Comparison of ENCODE assay signal across 17 mouse cellular contexts in genomic region chr11:88649009-88649408, GRCm38 (mm10).
A peak's percentile ranks its signal among the peaks of the same experiment; 100 is the strongest.
DNase-seq lines count a peak whose midpoint lies in the region; ATAC-seq and TF ChIP-seq lines count a peak whose summit lies in the region.
"Had no signal": no experiment of that assay in that cellular context is flagged by ENCODE, and none has a peak within 500 bp of the region (broad histone marks: within the 10 kb centered on the region; RNA-seq: fewer than 3 reads in every experiment).

No protein-coding gene starts in this region.

- no peaks in the 10 kb centered on the region for H3K27me3 ChIP-seq in hindbrain, embryonic 11.5 days (ENCODE audit: control insufficient read depth, insufficient read depth, low read length)
- H3K27me3 ChIP-seq in hindbrain, embryonic 10.5 days (ENCODE audit: insufficient read depth, poor library complexity, severe bottlenecking): no peaks in the 10 kb centered on the region
- H3K27me3 ChIP-seq in neural tube, embryonic 13.5 days: no peaks in the 10 kb centered on the region
- no peaks in the 10 kb centered on the region for H3K27me3 ChIP-seq in hindbrain, postnatal 0 days (ENCODE audit: insufficient read depth, low read length)
- H3K27me3 ChIP-seq in kidney, embryonic 16.5 days (ENCODE audit: insufficient read depth, low read length): no peaks in the 10 kb centered on the region
- H3K27me3 ChIP-seq: embryonic facial prominence, embryonic 15.5 days; heart, embryonic 13.5 days; kidney, embryonic 15.5 days; midbrain, embryonic 12.5 days had no signal

- DNase-seq in hindbrain, embryonic 11.5 days (ENCODE audit: low spot score): no peak
- DNase-seq in hindbrain, embryonic 10.5 days (ENCODE audit: low spot score): no peak
- no peak for DNase-seq in neural tube, embryonic 10.5 days (ENCODE audit: extremely low spot score, low spot score)
- DNase-seq in hindbrain, postnatal 0 days (ENCODE audit: low spot score): no peak
- no peak for DNase-seq in testis, postnatal 10 days (ENCODE audit: low spot score)
- DNase-seq: cerebellum, adult 2 months; cerebellum, postnatal 36 days; heart, postnatal 36 days had no signal

- no peaks in the 10 kb centered on the region for H3K36me3 ChIP-seq in hindbrain, embryonic 11.5 days (ENCODE audit: control insufficient read depth, insufficient read depth, low read length)
- H3K36me3 ChIP-seq in hindbrain, embryonic 10.5 days: peaks cover 88% of the 10 kb centered on the region
- H3K36me3 ChIP-seq in neural tube, embryonic 13.5 days: 0 out of 2 replicates have a peak, but pooled peaks cover 10% of the 10 kb centered on the region
- no peaks in the 10 kb centered on the region for H3K36me3 ChIP-seq in hindbrain, postnatal 0 days (ENCODE audit: insufficient read depth, low read length)
- H3K36me3 ChIP-seq in kidney, embryonic 16.5 days (ENCODE audit: insufficient read depth, low read length): peaks cover 12% of the 10 kb centered on the region
- H3K36me3 ChIP-seq: embryonic facial prominence, embryonic 15.5 days had no signal

- TF ChIP-seq CTCF in hindbrain, postnatal 0 days (IDR thresholded peaks at IDR 0.05; ENCODE audit: low read depth): no peak

- 0 out of 2 replicates have a peak overlapping the region, but pooled peaks have one; percentile 6 for H3K27ac ChIP-seq in hindbrain, embryonic 11.5 days (ENCODE audit: low read depth, low read length)
- no peak overlapping the region; the same call in 1 of the 2 replicates for H3K27ac ChIP-seq in hindbrain, embryonic 10.5 days
- H3K27ac ChIP-seq in neural tube, embryonic 13.5 days (replicated peaks): peak overlapping the region; percentile 76
- peak overlapping the region; percentile 62 for H3K27ac ChIP-seq in hindbrain, postnatal 0 days
- no peak overlapping the region for H3K27ac ChIP-seq in kidney, embryonic 16.5 days (ENCODE audit: low read length)
- H3K27ac ChIP-seq: embryonic facial prominence, embryonic 15.5 days; kidney, embryonic 15.5 days; liver, embryonic 14.5 days; macrophage had no signal

- no peak overlapping the region for H3K4me3 ChIP-seq in hindbrain, embryonic 11.5 days (ENCODE audit: low read depth, low read length)
- H3K4me3 ChIP-seq in hindbrain, embryonic 10.5 days: no peak overlapping the region
- H3K4me3 ChIP-seq in neural tube, embryonic 13.5 days: no peak overlapping the region
- no peak overlapping the region for H3K4me3 ChIP-seq in hindbrain, postnatal 0 days (ENCODE audit: low read length)
- H3K4me3 ChIP-seq in kidney, embryonic 16.5 days (ENCODE audit: low read length): no peak overlapping the region
- H3K4me3 ChIP-seq: embryonic facial prominence, embryonic 15.5 days; heart, embryonic 13.5 days; kidney, embryonic 15.5 days; midbrain, embryonic 12.5 days had no signal

- peaks cover 22% of the 10 kb centered on the region for H3K4me1 ChIP-seq in hindbrain, embryonic 11.5 days (replicated peaks; ENCODE audit: control insufficient read depth, insufficient read depth, low read length)
- H3K4me1 ChIP-seq in hindbrain, embryonic 10.5 days (replicated peaks): peaks cover 78% of the 10 kb centered on the region
- peaks cover 87% of the 10 kb centered on the region for H3K4me1 ChIP-seq in neural tube, embryonic 13.5 days (replicated peaks)
- peaks cover 59% of the 10 kb centered on the region for H3K4me1 ChIP-seq in hindbrain, postnatal 0 days (ENCODE audit: insufficient read depth, low read length)
- H3K4me1 ChIP-seq in kidney, embryonic 16.5 days (ENCODE audit: insufficient read depth, low read length): peaks cover 22% of the 10 kb centered on the region

- H3K9ac ChIP-seq in hindbrain, embryonic 11.5 days (ENCODE audit: low read depth, low read length): no peak overlapping the region
- no peak overlapping the region for H3K9ac ChIP-seq in neural tube, embryonic 13.5 days
- H3K9ac ChIP-seq in hindbrain, postnatal 0 days (replicated peaks; ENCODE audit: low read length): no peak overlapping the region
- H3K9ac ChIP-seq in kidney, embryonic 16.5 days (replicated peaks; ENCODE audit: low read length): no peak overlapping the region
- H3K9ac ChIP-seq: embryonic facial prominence, embryonic 15.5 days; kidney, embryonic 15.5 days; liver, embryonic 14.5 days; midbrain, embryonic 12.5 days had no signal

- 74% methylated on average over 2 of the region's 2 CpGs for WGBS in hindbrain, embryonic 11.5 days
- WGBS in hindbrain, embryonic 10.5 days: 66% methylated on average over 2 of the region's 2 CpGs
- 57% methylated on average over 2 of the region's 2 CpGs for WGBS in neural tube, embryonic 13.5 days
- WGBS in hindbrain, postnatal 0 days: 48% methylated on average over 2 of the region's 2 CpGs
- WGBS in kidney, embryonic 16.5 days: 49% methylated on average over 2 of the region's 2 CpGs

- no peak for ATAC-seq in hindbrain, embryonic 11.5 days (ENCODE audit: low FRiP score)
- no peak for ATAC-seq in neural tube, embryonic 13.5 days (ENCODE audit: low read depth)
- no peak for ATAC-seq in hindbrain, postnatal 0 days
- ATAC-seq in kidney, embryonic 16.5 days (ENCODE audit: low FRiP score, low TSS enrichment): no peak
- ATAC-seq: intestine, postnatal 0 days had no signal

- no peaks in the 10 kb centered on the region for H3K9me3 ChIP-seq in hindbrain, embryonic 11.5 days (ENCODE audit: control insufficient read depth, low read length)
- no peaks in the 10 kb centered on the region for H3K9me3 ChIP-seq in hindbrain, embryonic 10.5 days
- H3K9me3 ChIP-seq in neural tube, embryonic 13.5 days: no peaks in the 10 kb centered on the region
- no peaks in the 10 kb centered on the region for H3K9me3 ChIP-seq in hindbrain, postnatal 0 days (ENCODE audit: low read length)
- H3K9me3 ChIP-seq in kidney, embryonic 16.5 days (ENCODE audit: low read length): no peaks in the 10 kb centered on the region
- H3K9me3 ChIP-seq: embryonic facial prominence, embryonic 15.5 days; heart, embryonic 13.5 days; kidney, embryonic 15.5 days; midbrain, embryonic 12.5 days had no signal

- H3K4me2 ChIP-seq in hindbrain, embryonic 11.5 days (replicated peaks; ENCODE audit: low read depth, low read length): no peak overlapping the region
- H3K4me2 ChIP-seq in neural tube, embryonic 13.5 days: no peak overlapping the region
- H3K4me2 ChIP-seq in hindbrain, postnatal 0 days (ENCODE audit: low read depth, low read length): no peak overlapping the region
- H3K4me2 ChIP-seq in kidney, embryonic 16.5 days (replicated peaks; ENCODE audit: low read depth, low read length): no peak overlapping the region
- H3K4me2 ChIP-seq: embryonic facial prominence, embryonic 15.5 days; heart, embryonic 13.5 days; kidney, embryonic 15.5 days; midbrain, embryonic 12.5 days had no signal

Comparison
In these comparisons a context has a peak if more than half of its experiments do, and no peak if none do; other contexts are left out.
1. H3K27ac ChIP-seq: peak in hindbrain, embryonic 11.5 days (single experiment), neural tube, embryonic 13.5 days (single experiment) and hindbrain, postnatal 0 days (single experiment); none in hindbrain, embryonic 10.5 days (single experiment) and kidney, embryonic 16.5 days (single experiment).